Mouse (Mus musculus) large intestine, adult 2 months (tissue): Measurements from ENCODE around the gene Becn1. TPM values are rescaled to one million over a fixed set of nuclear protein-coding genes. Genes with fewer than 3 reads are reported as not detected.

Experiments
- DNase-seq: peaks from one replicate; pipeline ENCODE4 v3.0.0-alpha.2; 2012; ENCODE audit warnings: low read depth, low spot score
- WGBS: fragments of 180-500 bp; shearing (Covaris S2); methylation state at CpG from one replicate; pipeline ENCODE4 v1.1.7; 2018; 5-methylcytosine and 5-hydroxymethylcytosine counted together
- polyA plus RNA-seq: library from polyadenylated mRNA; depleted of rRNA; stranded (reverse); fragments of >200 nt; gene quantifications from 2 replicates; pipeline ENCODE4 v1.2.3, GENCODE M21; 2012

Becn1 gene
- polyA plus RNA-seq, 1 experiment, result 59.8 TPM

- WGBS, result under 1% methylated on average over 17 of the region's 17 CpGs
- no peak for DNase-seq
Measured at GRCm38 (mm10) chr11:101316501-101316917, 14.4 kb upstream of the Becn1 start.

GRCm38 (mm10) chr11:101315665-101316500, 13.8 kb upstream of the Becn1 start, which contains the start of gene Psme3:
Psme3 (plus strand) TSS chr11:101316213.
- peak; percentile 84 for DNase-seq
- under 1% methylated on average over 62 of the region's 62 CpGs for WGBS

GRCm38 (mm10) chr11:101315082-101315650, 13.1 kb upstream of the Becn1 start:
- DNase-seq, result no peak
- 85% methylated on average over 8 of the region's 8 CpGs for WGBS

GRCm38 (mm10) chr11:101314567-101314966, 12.5 kb upstream of the Becn1 start:
- no peak for DNase-seq
- WGBS, result 94% methylated on average over 1 of the region's 1 CpGs

- WGBS, result 15% methylated on average over 3 of the region's 3 CpGs
Measured at GRCm38 (mm10) chr11:101312150-101312549, 10.1 kb upstream of the Becn1 start.

GRCm38 (mm10) chr11:101311083-101311482, 9.0 kb upstream of the Becn1 start:
- WGBS, result 77% methylated on average over 3 of the region's 3 CpGs
- DNase-seq, result no peak

More at GRCm38 (mm10) chr11:101312150-101312549, 10.1 kb upstream of the Becn1 start:
- no peak for DNase-seq

- WGBS, result 14% methylated on average over 5 of the region's 5 CpGs
Measured at GRCm38 (mm10) chr11:101307744-101308143, 5.7 kb upstream of the Becn1 start.

GRCm38 (mm10) chr11:101301299-101302003, 635 bp downstream of the Becn1 start:
- WGBS, result 5% methylated on average over 26 of the region's 26 CpGs
- no peak for DNase-seq

More at GRCm38 (mm10) chr11:101307744-101308143, 5.7 kb upstream of the Becn1 start:
- DNase-seq, result no peak

GRCm38 (mm10) chr11:101300881-101301280, 1.2 kb downstream of the Becn1 start:
- no peak for DNase-seq
- WGBS, result 55% methylated on average over 7 of the region's 7 CpGs

GRCm38 (mm10) chr11:101295191-101295590, 6.9 kb downstream of the Becn1 start:
- WGBS, result 92% methylated on average over 8 of the region's 8 CpGs
- no peak for DNase-seq

- 93% methylated on average over 8 of the region's 8 CpGs for WGBS
- DNase-seq, result no peak
Measured at GRCm38 (mm10) chr11:101291231-101291630, 10.9 kb downstream of the Becn1 start.

GRCm38 (mm10) chr11:101287306-101287705, 14.8 kb downstream of the Becn1 start:
- no peak for DNase-seq
- WGBS, result 71% methylated on average over 9 of the region's 9 CpGs

GRCm38 (mm10) chr11:101283805-101284204, 18.3 kb downstream of the Becn1 start:
- 27% methylated on average over 4 of the region's 4 CpGs for WGBS
- DNase-seq, result no peak

GRCm38 (mm10) chr11:101282896-101283295, 19.2 kb downstream of the Becn1 start:
- DNase-seq, result no peak
- WGBS, result 11% methylated on average over 5 of the region's 5 CpGs

- 44% methylated on average over 7 of the region's 7 CpGs for WGBS
- DNase-seq, result no peak
Measured at GRCm38 (mm10) chr11:101280837-101281236, 21.2 kb downstream of the Becn1 start.

GRCm38 (mm10) chr11:101279193-101279569, 22.9 kb downstream of the Becn1 start:
- DNase-seq, result no peak
- WGBS, result 46% methylated on average over 14 of the region's 14 CpGs

GRCm38 (mm10) chr11:101278223-101279192, 23.6 kb downstream of the Becn1 start, which contains the start of the genes Cntd1 and Coa3:
Cntd1 (plus strand) TSS chr11:101279012.
Coa3 (minus strand) TSS chr11:101279114.
- peak; percentile 93 for DNase-seq

GRCm38 (mm10) chr11:101277381-101278222, 24.5 kb downstream of the Becn1 start:
- WGBS, result 25% methylated on average over 12 of the region's 12 CpGs
- peak; percentile 85 for DNase-seq

More at GRCm38 (mm10) chr11:101278223-101279192, 23.6 kb downstream of the Becn1 start, which contains the start of the genes Cntd1 and Coa3:
- WGBS, result 2% methylated on average over 45 of the region's 45 CpGs
